Mouse (Mus musculus): ENCODE measurements around the gene Mip. TPM values are rescaled to one million over a fixed set of nuclear protein-coding genes. Genes with fewer than 3 reads are reported as not detected.

The Mip gene
- polyA plus RNA-seq (2015; fragmentation: Illumina TruSeq; extraction: RNeasy Lipid Tissue Mini Kit (QIAGEN cat#74804); ENCODE audit: low read depth, low replicate concordance) = not detected

DNA sequence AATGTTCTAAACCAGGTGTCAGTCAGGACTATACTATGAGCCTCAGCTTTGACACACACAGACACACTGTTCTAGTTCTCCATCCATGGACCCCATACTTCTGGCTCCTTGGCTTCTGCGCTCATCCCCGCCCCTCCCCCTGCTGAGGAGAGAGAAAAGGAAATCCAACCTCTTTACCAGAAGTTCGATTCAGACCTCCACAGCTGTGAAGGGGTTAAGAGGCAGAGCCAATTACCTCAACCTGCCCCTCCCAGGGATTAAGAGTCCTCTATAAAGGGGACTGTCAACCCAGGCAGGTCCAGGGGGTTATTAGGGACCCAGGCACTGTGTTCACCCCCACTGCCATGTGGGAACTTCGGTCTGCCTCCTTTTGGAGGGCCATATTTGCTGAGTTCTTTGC lies at the start of gene Mip:
TSS of gene Mip (plus strand) at position 301 of the 400 bp plus-strand sequence.

DNA sequence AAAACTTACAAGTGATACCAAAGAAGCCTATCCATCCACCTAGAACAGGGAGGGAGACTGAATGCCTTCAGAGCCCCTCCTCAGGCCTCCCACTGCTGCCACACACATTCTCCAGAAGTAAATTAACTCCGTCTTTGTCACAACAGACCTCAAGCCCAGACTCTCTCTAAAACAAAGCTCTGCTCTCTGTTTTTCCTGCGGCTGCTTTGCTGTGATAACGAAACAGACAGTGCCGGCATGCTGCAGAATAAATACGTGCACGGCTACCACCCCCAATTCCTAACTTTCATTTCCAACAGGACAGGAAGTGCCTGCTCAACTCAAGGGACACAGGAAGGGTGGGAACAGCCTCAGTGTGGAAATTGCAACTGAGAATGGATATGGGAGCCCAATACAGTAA lies 45.6 kb upstream of the Mip start, which contains the start of gene Rbms2:
TSS of gene Rbms2 (minus strand) at position 309 of the 400 bp plus-strand sequence.

DNA sequence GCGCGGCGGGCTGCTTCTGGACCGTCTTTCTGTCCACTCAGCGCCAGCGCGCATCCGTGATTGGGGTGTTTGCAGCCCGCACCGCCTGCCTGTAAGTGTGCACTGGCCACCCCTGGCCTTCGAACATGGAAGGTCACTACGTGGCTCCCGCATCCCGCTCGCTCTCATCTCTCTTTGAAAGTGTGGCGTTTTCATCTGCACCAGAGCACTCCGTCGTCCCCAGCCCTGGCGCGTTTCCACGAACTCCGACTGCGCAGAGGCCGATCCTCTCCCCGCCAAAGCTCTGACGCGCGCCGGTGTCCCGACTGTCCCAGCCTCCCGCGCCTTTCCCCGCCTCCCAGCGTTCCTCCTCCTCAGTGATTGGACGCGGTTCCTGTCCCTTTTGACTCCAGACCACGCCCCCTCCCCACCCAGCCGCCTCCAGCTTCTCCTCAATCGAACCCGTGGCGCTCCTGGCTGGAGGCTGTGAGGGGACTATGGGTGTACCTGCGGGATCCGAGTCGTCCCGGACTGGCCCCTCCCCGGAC lies 31.6 kb upstream of the Mip start, which contains the start of gene Gls2:
TSS of gene Gls2 (plus strand) at position 434 of the 527 bp plus-strand sequence.

DNA sequence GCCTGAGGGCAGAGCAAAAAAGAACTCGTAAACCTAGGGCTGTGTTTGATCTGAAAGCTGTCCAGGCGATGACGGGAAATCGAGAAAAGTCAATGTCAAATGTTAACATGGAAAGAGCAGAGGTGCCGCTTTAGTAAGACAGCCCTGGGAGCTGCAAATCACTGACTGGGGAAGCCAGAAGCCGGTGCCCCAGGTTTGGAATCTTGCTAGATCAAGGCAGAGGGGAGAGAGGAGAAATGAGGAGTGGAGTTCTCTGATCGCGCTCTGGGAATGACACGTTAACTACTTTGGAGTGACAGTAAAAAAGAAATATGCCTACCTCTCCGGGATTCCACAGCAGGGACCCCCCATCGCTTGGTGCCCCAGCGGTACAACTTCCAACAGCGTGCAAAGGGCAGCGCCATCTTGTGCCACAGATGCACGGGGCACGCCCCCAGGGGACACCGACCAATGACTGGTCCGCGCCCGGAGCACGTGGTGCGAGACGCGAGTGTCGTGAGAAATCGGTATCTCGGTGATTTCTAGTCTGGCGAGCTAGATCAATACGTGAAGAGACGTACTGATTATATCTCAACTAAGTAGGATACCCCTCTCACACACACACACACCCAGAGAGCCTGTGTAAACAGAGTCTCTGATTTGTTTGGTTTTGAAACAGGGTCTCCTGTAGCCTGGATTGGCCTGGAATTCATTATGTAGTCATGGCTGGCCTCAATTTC lies 14.1 kb upstream of the Mip start, which contains the start of gene Spryd4:
TSS of gene Spryd4 (minus strand) at position 418 of the 719 bp plus-strand sequence.

DNA sequence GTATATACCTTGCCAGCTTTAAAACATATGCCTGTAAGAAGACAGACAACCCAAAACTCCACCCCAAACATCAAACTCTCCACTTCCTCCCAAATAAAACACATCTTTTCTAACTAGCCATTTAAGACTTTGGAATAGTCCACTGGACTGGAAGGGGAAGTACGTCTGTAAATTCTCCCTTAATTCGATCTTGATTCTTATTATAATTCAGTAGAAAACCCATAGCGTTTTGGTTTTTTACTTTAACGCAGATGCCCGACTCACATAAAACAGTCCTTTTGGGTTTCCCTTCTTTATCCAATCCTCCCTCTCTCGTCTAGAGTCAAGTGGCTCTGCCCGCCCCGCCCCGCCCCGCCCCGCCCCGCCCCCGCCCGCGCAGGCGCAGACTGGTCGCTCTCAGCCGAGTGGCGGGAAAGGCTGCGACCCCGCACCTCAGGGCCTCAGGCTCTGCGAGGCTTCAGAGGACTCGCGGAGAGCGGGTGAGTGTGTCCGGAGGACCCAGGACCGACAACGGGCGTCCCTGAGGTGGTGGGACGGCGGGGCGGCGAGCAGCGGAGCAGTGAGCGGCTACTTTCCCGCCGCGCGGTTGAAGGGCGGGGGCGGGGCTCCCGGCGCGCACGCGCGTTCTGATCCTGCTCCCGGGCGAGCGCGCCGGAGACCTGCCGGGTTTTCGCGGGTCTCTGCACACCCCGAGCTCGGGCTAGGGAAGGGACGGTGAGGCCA lies 6.2 kb downstream of the Mip start, which contains the start of gene Timeless:
TSS of gene Timeless (plus strand) at position 369 of the 723 bp plus-strand sequence.

DNA sequence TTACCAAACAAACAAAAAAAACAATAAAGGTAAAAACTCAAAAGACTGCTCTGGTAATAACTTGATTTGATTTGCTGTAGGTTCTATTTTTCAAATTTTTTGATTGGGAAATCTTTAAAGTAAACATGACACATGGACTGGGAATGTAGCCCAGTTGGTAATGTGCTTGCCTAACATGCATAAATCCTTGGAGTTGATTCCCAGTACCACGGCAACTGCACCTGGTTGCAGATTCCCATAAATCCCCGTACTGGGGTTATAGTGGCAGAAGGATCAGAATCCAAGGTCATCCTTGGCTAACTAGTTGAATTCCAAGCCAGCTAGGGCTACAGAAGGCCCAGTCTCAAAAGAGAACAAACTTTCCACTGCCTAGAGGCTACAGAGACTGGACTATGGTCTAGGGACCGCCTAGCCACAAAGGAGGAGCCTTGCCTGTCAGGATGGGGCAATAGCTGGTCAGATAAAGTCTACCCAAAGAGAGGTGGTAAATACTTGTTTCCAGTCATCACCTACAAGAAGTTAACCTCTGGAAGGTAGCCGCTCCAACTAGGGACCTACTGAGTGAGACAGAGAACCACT lies 28.1 kb downstream of the Mip start, which contains the start of gene Apon:
TSS of gene Apon (plus strand) at position 420 of the 579 bp plus-strand sequence.

DNA sequence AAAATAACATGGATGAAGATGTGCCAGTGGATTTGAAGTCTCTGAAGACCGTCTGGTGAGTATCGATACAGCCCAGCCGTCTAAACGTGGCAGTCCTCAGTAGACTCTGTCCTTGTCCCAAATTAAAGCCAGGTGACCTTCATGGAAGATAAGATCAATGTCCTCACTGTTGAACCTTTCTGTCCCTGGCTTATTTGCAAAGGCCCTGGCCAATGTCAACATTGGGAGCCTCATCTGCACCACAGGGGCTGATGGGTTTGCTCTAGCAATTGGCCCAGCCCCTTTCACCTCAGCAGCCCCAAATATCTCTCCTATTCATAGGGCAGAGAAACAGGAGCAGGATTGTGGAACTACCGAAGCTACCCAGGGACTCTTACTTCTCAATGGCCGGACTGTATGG lies 42.7 kb downstream of the Mip start, which contains the start of gene Apof:
TSS of gene Apof (plus strand) at position 301 of the 400 bp plus-strand sequence.

DNA sequence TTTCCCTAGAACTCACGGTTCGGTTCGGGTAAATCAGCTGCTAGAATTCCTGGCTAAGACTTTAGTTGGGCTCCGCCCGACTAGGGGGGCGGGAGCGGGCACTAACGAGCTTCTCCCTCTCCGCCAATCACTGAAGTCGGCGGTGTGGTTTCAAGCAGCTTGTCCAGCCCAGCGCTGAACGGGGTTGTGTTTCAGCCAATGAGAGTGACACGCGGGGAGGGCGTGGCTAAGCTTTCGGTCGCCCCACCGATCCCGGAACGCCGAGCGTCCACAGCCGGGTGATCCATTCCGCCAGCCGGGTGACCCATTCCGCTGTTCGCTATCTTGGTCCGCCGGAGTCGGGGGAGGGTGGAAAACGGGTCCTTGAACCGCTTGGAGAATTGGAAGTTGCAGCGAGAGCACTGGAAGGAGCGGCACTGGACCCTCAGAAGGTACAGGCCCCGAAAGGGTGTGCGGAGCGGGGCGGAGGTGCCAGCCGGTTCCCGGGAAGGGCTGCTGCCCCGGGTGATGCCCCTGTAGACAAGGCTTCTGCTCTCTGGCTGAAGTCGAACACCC lies 44.7 kb downstream of the Mip start, which contains the start of gene Stat2:
TSS of gene Stat2 (plus strand) at position 273 of the 555 bp plus-strand sequence.

Other genes with a start within 250 kb of the Mip start
- gene Hsd17b6, start 218.2 kb upstream of the Mip start, polyA plus RNA-seq (2015; fragmentation: Illumina TruSeq; extraction: RNeasy Lipid Tissue Mini Kit (QIAGEN cat#74804); ENCODE audit: low read depth, low replicate concordance) = not detected
- 10.8 TPM for gene Prim1, start 210.7 kb upstream of the Mip start, polyA plus RNA-seq (2015; fragmentation: Illumina TruSeq; extraction: RNeasy Lipid Tissue Mini Kit (QIAGEN cat#74804); ENCODE audit: low read depth, low replicate concordance)
- gene Naca, start 190.3 kb upstream of the Mip start, polyA plus RNA-seq (2015; fragmentation: Illumina TruSeq; extraction: RNeasy Lipid Tissue Mini Kit (QIAGEN cat#74804); ENCODE audit: low read depth, low replicate concordance) = 731 TPM
- gene Ptges3, start 166.9 kb upstream of the Mip start, polyA plus RNA-seq (2015; fragmentation: Illumina TruSeq; extraction: RNeasy Lipid Tissue Mini Kit (QIAGEN cat#74804); ENCODE audit: low read depth, low replicate concordance) = 153 TPM
- 1,953 TPM for gene Atp5b, start 142.6 kb upstream of the Mip start, polyA plus RNA-seq (2015; fragmentation: Illumina TruSeq; extraction: RNeasy Lipid Tissue Mini Kit (QIAGEN cat#74804); ENCODE audit: low read depth, low replicate concordance)
- gene Baz2a, start 134.3 kb upstream of the Mip start, polyA plus RNA-seq (2015; fragmentation: Illumina TruSeq; extraction: RNeasy Lipid Tissue Mini Kit (QIAGEN cat#74804); ENCODE audit: low read depth, low replicate concordance) = 20.7 TPM
- 11.2 TPM for gene Rbms2, start 45.5 kb upstream of the Mip start, polyA plus RNA-seq (2015; fragmentation: Illumina TruSeq; extraction: RNeasy Lipid Tissue Mini Kit (QIAGEN cat#74804); ENCODE audit: low read depth, low replicate concordance)
- gene Gls2, start 31.4 kb upstream of the Mip start, polyA plus RNA-seq (2015; fragmentation: Illumina TruSeq; extraction: RNeasy Lipid Tissue Mini Kit (QIAGEN cat#74804); ENCODE audit: low read depth, low replicate concordance) = 39.5 TPM
- 11.4 TPM for gene Spryd4, start 14.0 kb upstream of the Mip start, polyA plus RNA-seq (2015; fragmentation: Illumina TruSeq; extraction: RNeasy Lipid Tissue Mini Kit (QIAGEN cat#74804); ENCODE audit: low read depth, low replicate concordance)
- 4.7 TPM for gene Timeless, start 6.2 kb downstream of the Mip start, polyA plus RNA-seq (2015; fragmentation: Illumina TruSeq; extraction: RNeasy Lipid Tissue Mini Kit (QIAGEN cat#74804); ENCODE audit: low read depth, low replicate concordance)
- gene Apon, start 28.3 kb downstream of the Mip start, polyA plus RNA-seq (2015; fragmentation: Illumina TruSeq; extraction: RNeasy Lipid Tissue Mini Kit (QIAGEN cat#74804); ENCODE audit: low read depth, low replicate concordance) = not detected
- gene Apof, start 42.8 kb downstream of the Mip start, polyA plus RNA-seq (2015; fragmentation: Illumina TruSeq; extraction: RNeasy Lipid Tissue Mini Kit (QIAGEN cat#74804); ENCODE audit: low read depth, low replicate concordance) = not detected
- 22.9 TPM for gene Stat2, start 44.7 kb downstream of the Mip start, polyA plus RNA-seq (2015; fragmentation: Illumina TruSeq; extraction: RNeasy Lipid Tissue Mini Kit (QIAGEN cat#74804); ENCODE audit: low read depth, low replicate concordance)
- gene Il23a, start 72.9 kb downstream of the Mip start, polyA plus RNA-seq (2015; fragmentation: Illumina TruSeq; extraction: RNeasy Lipid Tissue Mini Kit (QIAGEN cat#74804); ENCODE audit: low read depth, low replicate concordance) = 0.46 TPM
- gene Pan2, start 77.5 kb downstream of the Mip start, polyA plus RNA-seq (2015; fragmentation: Illumina TruSeq; extraction: RNeasy Lipid Tissue Mini Kit (QIAGEN cat#74804); ENCODE audit: low read depth, low replicate concordance) = 13.7 TPM
- 94.6 TPM for gene Cnpy2, start 96.6 kb downstream of the Mip start, polyA plus RNA-seq (2015; fragmentation: Illumina TruSeq; extraction: RNeasy Lipid Tissue Mini Kit (QIAGEN cat#74804); ENCODE audit: low read depth, low replicate concordance)
- gene Cs, start 111.9 kb downstream of the Mip start, polyA plus RNA-seq (2015; fragmentation: Illumina TruSeq; extraction: RNeasy Lipid Tissue Mini Kit (QIAGEN cat#74804); ENCODE audit: low read depth, low replicate concordance) = 216 TPM
- 67.8 TPM for gene Coq10a, start 143.2 kb downstream of the Mip start, polyA plus RNA-seq (2015; fragmentation: Illumina TruSeq; extraction: RNeasy Lipid Tissue Mini Kit (QIAGEN cat#74804); ENCODE audit: low read depth, low replicate concordance)
- 25.4 TPM for gene Ankrd52, start 151.3 kb downstream of the Mip start, polyA plus RNA-seq (2015; fragmentation: Illumina TruSeq; extraction: RNeasy Lipid Tissue Mini Kit (QIAGEN cat#74804); ENCODE audit: low read depth, low replicate concordance)
- gene Slc39a5, start 175.4 kb downstream of the Mip start, polyA plus RNA-seq (2015; fragmentation: Illumina TruSeq; extraction: RNeasy Lipid Tissue Mini Kit (QIAGEN cat#74804); ENCODE audit: low read depth, low replicate concordance) = 0.57 TPM
- 120 TPM for gene Nabp2, start 185.7 kb downstream of the Mip start, polyA plus RNA-seq (2015; fragmentation: Illumina TruSeq; extraction: RNeasy Lipid Tissue Mini Kit (QIAGEN cat#74804); ENCODE audit: low read depth, low replicate concordance)
- gene Rnf41, start 185.8 kb downstream of the Mip start, polyA plus RNA-seq (2015; fragmentation: Illumina TruSeq; extraction: RNeasy Lipid Tissue Mini Kit (QIAGEN cat#74804); ENCODE audit: low read depth, low replicate concordance) = 73.7 TPM
- gene Smarcc2, start 233.4 kb downstream of the Mip start, polyA plus RNA-seq (2015; fragmentation: Illumina TruSeq; extraction: RNeasy Lipid Tissue Mini Kit (QIAGEN cat#74804); ENCODE audit: low read depth, low replicate concordance) = 140 TPM

Data from brain, adult 10 weeks (tissue).